Mouse (Mus musculus): Measurements from ENCODE around the gene Tenm2.

The Tenm2 gene

DNA sequence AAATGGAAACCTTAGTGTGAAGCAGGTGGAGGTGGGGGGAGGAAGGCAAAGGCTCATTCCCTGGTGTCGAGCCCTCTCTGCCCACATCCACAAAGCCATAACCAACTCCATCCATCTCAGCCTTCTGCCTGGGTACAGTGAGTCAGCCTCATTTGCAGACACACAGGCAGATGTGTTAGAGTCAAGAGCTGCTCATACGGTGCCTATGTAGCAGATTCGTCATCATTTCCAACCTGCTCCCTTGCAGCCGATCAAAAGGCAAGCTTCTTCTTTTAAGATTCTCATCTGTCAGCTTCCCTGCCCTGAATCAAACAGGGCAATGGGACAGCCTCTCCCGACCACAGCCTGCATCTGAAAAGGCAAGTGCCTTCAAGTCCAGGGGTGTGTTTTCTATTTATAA, 979.0 kb downstream of the Tenm2 start:
- no peak for DNase-seq

DNA sequence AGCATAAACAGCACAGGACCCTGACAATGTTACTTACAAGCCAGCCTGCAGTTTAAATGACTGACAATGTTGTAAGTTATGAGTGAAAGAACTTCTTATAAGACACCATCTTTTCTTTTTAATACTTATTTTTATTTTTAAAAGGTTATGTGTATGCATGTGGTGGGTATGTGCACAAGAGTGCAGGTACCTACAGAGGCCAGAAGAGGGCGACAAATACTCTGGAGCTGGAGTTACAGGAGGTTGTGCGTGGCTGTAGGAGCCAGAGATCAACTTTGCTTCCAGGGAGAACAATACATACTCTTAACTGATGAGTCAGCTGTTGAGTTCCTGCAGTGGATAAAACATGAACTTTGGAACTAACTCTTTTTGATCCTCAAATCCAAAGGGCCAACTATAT, 981.7 kb downstream of the Tenm2 start:
- no peak for DNase-seq

DNA sequence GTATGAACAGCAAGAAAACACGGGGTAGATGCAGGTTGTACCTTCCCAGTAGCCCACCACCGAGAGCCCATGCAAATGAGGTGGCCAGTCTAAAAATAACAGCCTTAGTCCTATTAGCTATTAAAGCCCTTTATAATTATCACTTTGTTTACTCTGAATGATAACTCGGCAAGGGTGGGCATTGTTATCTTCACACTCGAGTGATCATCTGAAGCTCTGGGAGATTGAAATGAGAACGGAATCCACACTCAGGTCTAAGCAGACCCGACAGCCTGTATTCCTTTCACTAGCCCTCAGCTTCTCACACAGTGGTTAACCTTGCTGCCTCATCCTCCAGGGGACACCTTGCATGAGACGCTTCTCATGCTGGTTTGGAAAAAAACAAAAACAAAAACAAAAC, 985.7 kb downstream of the Tenm2 start:
- DNase-seq: no peak

DNA sequence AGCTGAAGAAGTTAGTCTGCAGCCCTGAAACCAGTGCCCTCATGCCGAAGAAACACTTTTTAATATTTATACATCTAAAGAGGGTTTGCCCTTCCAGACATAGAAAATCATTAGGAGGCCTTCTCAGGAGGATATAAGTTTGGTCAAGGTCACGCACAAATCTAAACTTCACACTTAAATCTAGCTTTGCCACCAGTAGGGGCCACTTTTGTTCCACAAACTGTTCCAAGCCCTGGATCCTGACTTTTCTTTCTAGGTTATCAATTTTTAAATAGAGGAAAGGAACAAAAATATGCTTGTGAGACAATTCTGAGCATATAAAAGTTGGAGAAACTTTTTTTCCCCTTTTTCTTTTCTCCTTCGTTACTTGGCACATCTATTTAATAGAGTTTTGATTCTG, 989.6 kb downstream of the Tenm2 start:
- DNase-seq: no peak

DNA sequence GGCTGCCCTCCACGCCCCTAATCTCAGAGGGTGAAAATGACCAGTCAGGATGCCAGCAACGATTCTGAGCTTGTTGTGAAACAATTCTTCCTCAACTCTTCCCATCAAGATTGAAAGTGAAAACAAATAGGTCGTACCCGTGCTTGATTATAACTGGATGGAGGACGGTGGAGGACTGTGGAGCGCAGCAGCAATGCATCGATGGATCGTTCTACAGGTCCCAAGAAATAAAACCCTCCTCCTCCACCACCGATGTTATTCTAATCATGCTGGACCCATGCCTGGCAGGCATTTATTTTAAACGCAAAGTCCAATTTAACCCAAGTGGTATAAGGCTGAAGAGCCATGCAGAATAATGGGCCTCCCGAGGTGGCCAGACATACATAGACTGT, 991.3 kb downstream of the Tenm2 start:
- no peak for DNase-seq

DNA sequence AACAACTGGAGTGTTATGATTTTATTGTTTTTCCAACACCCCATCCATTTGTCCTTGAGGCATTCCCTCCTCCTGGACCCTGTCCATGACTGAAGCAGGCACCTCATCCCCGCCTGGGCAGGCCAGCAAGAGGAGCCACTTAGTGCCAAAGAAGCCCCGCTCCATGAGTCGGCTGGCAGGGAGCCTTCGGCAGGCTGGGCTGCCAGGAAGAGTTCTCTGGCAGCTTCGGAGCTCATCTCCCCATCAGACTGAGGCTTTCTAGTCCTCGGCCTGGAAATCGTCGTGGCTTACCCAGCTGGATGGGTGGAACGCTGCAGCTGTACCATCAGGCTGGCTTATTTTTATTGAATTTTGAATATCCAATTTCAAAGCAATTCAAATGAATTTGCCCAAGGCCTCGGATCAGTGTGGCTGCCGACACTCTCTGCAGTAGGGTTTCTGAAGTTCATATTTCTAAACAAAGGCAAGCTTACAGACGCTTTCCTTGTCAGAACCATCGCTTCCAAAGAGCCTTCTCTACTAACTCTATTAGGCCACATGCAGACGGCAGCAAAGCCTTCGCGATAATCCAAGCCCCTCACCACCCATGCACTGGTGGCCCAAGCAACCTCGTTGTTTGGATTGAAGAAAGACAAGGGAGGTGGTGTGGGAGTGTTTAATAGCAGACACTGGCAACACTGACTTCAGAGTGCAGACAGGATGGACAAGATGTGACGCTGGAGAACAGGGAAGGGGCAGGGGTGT, 991.8 kb downstream of the Tenm2 start:
- DNase-seq: peak; percentile 86

DNA sequence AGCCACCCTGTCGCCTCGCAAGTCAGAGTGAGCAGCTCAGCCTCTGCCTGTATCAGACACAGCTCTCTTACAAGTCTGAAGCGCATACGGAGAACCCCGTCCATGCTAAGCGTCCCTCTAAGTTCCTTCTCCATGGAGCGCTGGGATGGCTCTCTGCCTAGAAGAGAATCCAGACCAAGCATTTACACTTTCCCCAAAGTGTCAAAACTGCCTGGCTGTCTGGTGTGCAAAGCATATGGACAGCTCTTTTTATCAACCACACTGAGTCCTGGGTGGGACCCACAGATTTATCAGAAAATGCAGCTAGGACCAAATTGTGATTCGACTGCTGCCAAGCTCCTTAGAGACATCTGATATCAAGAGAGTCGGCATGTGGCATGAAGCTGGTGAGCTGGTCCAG, 996.9 kb downstream of the Tenm2 start:
- DNase-seq: peak; percentile 14

DNA sequence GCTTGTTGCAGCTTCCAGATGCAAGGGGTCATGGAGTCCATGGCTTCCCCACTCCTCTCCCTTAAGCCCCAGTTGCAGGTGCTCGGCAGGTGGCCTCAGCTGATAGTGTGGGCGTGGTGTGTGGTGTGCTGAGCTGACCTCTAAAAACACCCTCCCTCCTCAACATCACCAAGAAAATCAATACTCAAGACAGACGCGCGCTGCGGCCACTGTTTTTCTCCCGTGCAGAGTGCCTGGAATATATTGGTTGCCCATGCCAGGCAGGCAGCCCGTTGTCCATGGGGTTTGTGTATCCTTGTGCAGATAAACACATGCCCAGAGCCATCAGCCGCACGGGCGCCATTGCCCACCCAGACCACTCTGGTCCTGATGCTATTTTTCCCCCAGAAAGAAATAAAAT, 1007.1 kb downstream of the Tenm2 start:
- DNase-seq: no peak

DNA sequence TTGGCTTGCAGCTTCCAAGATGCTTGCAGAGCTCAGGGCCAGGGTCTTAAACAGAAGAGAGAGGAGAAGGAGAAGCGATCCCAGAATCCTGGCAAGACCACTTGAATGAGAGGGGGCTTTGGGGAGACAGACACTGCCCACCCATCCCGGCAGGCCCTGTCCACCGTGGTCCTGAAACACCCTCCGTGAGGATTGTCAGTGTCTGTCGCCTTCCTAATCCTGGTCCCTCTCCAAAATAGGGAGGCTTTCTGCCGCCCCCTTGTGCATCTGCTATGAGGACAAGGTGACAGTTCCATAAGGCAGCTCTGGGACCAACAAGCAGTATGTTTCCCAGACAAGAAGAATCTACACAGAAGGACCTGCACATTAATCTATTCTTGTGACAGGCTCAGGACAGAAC, 1007.6 kb downstream of the Tenm2 start:
- DNase-seq: no peak

DNA sequence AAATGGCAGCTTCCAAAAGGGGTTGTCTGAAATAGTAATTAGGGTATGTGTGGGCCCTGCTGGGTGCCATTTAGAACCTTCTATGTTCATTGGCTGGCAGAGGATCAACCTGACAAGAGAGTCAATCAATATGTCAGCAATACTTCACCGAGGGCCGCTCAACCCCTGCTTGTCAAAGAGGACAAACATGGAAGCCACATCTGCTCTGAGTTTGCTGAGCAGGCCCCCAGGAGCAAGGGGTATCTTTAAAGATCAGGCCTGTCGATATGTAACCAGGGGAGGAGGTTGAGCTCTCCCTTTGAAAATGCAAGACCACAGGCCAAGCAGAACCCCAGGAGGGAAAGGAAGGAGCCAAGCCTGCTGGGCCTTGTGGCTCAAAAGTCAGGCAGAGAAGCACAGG, 1009.7 kb downstream of the Tenm2 start:
- DNase-seq: no peak

DNA sequence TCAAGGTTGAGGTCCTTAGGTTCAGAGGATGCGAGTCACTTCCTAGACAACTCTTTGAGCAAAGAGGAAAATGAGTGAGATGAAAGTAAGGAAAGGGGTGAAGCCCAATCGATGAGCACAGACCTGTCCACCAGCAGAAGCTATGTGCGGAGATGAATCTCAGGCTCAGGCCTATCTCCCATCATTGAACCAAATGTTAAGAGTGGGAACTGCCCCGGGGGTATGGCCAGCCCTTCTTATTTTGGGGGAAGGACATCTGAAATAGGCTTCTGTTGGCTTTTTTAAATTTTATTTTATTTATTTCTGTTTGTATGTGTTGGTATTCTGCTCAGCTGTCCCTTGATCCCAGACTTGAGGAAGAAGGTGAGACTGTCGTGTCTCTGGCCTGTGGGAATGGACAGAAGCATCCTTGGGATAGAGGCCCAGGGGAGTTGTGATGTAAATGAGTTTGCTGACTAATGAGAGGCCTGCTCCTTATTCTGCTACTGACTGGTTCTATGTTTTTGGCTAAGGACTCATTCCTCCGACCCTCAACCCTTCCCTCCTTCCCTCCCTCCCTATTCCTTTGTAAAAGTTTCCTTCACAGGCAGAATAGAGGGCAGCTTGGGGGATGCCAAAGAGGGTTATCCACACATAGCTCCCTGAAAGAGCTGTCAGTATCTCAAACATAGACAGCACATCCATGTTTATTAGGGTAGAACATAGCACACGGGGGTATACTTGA, 1011.9 kb downstream of the Tenm2 start:
- no peak for DNase-seq

DNA sequence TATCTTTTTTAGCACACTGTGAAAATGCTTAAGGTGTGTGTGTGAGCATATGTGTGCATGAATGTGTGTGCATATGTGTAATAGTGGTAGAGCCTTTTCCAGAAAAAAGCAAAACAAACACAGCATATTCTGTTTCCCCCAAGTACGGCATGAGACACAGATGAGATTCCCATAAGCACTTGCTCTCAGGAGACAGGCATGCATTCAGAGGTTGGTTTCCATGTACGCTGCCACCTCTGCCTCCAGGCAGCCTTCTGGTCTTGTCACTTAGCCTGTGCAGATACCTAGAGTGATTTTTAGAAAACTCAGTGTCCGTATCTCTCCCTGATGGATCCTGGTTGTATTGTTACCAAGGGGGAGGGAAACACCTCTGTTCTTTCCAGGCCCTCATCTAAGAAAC, 1013.7 kb downstream of the Tenm2 start:
- DNase-seq: no peak

DNA sequence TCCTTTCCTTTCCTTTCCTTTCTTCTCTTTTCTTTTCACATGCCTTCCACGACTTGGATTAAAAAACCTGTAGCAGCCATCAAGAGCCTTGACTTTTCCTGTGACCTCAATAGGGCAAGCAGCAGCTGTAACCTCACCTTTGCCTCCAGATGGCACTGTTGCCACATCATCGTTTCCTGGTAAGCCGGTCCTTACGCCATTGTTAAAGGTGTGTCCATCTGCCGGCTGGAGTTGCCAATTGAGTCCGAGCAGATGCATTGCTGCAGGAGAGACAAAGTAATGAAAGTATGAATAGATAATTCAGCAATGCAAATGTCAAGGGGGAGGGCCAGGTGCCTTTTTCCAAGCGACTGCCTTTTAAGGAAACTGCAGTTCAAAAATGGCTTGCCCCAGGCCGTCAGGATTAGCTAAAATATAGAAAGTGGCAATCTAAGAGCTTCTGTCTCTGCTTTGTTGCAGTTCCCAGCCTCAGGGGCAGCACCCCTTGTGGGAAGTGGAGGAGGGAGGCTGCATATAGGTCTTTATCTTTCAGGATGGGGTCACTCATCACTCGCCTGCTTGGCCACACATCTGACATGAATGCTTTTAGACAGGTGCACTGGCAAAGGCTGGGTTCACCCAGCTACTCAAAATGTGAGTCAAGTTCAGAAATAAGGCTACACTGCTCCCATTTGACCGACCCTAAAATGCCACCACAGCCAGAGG, 1014.3 kb downstream of the Tenm2 start:
- peak; percentile 81 for DNase-seq

DNA sequence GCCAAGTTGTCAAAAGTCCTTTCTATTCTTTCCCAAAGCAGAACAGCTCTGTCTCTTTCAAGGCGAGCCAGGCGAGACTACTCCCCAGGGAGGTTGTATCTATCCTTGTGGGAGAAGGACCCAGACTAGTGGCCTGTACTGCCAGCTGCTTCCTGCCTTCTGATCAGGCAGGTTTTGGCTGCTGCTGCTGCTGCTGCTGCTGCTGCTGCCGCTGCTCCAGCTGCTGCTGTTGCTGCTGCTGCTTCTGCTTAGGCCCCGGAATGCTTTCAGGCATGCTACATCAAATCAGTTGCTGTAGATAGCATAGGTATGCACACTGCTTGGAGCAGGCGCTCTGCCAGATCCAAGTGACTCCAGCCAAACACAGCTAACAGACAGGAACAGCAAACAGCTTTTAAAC, 1015.1 kb downstream of the Tenm2 start:
- no peak for DNase-seq

DNA sequence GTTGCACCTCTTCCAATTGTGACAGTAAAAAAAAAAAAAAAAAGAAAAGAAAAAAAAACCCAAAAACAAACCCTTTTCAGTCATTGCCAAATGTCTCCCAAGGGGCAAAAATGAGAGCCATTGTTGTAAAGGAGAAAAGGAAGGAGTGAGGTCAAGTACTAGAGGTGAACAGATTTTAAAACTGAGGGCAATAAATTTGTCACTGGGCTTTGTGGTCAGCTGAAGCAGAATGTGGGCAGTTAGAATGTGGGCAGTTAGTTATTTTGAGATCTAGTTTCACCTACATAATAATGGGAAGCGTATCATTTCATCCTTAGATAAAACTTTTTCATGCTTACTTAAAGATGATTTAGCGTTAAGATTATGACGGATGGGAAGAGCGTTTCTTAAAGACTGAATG, 1016.2 kb downstream of the Tenm2 start:
- DNase-seq: no peak

DNA sequence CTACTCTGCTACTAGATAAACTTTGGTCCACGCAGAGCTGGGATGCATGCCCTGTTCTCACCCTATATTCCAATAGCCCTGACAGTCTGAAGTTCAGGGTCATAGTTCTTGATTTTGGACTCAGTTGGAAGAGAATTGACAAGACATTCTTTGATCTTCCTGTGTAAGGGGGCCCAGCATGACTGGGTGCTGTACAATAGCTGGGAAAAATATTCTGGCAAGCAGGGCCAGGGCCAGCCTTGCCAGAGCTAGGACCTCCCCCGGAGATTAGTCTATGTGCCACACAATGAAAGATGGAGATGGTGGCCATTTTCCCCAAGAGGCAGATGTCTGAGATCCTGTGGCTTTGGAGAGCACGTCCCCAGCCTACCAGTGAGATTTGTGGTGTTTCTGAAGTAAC, 1021.2 kb downstream of the Tenm2 start:
- DNase-seq: no peak

DNA sequence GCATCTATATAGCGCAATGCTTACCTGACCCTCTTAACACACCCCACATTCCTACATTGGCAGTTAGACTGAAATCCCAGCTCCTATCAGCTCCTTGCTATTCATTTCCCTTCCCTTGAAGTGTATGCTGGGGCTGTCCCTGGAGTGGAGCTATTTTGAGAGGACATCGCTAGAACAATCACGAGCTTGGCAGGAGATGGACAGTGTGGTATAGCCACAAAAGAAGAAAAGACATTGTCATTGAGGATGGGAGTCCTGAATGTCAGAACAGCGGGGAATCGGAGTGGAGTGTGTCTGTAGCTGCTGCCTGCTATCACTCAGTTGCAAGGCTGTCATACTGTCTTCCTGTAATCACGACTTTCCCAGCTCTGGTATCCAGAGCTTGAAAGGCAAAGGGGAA, 1031.4 kb downstream of the Tenm2 start:
- no peak for DNase-seq

DNA sequence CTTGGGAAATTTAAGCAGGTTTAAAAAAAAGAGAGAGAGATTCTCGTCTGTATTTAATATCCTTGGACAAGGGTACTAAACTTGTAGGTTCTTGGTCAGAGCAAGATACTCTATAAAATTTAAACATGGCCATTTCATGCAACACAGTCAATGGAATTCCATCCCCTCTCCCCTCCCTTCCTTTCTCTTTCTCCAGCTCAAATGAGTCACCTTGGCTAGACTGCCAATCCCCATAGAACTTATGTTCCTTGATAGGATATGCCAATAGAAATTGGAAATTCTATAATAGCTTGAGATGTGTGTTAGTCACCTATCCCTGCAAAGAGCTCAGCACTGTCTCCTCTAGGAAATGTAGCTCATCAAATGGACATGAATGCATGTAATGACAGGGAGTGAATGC, 1031.9 kb downstream of the Tenm2 start:
- DNase-seq: no peak

DNA sequence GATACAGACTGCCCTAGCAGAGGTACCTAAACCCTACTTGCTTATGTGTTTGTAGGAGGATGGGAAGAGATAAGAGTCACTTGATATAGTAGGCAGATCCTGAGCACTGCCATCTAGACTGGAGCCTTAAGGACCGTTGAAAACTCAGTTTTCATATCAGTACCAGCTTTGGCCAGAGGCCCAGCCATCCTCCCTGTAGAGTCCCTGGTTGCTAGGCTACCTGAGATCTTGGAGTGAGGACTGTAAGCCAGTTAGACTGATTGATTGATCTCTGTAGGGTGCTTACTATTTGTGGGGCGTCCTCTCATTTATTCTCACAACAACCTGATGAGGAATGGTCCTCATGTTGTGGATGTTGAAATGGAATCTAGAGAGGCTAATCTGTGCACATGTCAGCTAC, 1041.4 kb downstream of the Tenm2 start:
- no peak for DNase-seq

DNA sequence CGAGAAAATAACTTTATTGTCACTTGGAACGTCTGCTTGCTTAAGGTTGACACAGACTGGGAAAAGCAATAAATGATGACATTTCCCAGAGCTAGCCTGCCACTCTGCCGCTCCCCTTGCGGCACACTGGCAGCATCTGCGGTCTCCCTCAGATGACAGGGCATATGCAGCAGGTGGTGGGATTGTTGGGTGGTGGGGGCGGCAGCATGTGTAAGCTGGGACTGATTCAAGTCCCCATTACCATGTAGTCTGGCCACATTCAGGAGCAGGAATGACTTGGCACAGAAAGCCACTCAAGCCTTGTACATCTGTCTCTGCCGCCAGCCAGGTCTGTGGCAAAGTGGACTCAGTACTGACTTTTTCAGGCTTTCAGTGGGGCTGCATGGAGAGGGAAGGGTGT, 1059.7 kb downstream of the Tenm2 start:
- DNase-seq: no peak

DNA sequence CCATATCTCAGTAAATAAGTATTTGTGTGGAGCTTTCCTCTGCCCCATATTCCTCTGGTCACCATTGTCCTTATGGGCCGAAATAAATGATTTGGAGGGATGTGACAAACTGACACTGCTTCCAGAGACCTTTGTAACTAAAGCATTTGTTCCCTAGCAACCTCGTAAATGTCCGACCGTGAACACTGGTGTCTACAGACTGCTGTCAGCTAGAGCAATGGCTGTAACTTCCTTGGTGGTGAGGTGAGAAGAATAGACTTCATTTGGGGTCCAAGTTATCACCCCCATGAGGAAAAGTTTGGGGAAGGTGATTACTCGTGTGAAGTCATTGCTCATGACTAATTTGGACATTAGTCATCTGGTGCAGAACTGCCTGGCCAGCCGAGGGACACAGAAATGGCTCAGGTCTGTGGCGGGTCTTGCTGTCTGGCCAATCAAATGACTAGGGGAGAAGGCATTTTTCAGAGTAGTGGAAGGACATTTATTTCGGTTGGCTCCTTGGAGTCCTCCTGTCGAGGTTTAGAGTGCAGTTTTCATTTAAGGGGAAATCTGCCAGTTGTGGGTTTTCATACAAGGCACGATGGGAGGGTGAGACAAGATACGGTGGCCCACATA, 1062.6 kb downstream of the Tenm2 start:
- no peak for DNase-seq

DNA sequence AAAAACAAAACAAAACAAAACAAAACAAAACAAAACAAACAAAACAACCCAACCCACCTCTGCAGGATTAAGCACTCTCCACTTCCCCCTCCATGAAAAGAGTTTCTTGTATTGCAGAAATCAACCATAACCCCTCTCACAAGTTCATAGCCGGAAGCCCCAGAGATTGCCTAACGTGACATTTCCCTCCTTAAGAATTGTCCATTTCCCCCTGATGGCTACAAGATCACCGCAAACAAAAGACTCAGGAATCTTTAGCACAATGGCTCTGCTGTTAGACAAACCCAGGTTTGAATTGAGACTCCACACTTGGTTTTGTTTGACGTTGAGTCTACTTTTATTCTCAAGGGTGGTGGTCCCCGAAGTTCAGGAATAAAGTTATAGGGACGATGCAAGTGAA, 1063.2 kb downstream of the Tenm2 start:
- no peak for DNase-seq

DNA sequence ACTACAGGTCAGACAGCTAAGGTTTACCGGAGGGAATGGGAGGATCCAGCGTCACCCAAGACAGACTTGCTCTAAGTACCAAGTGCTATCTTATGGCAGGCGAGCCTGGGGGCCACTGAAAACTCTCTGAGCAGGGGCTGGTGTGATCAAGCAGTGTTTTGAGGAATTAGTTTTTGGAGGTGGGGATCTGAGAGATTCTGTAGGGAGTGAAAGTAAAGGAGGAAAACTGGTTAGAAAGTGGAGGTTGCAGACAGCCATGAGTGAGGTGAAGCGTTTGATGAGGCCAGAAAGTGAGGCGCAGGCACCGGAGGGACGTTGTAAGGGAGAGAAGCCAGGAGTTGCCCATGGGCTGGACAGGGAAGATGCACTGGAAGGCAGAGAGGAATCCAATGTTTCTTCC, 1063.8 kb downstream of the Tenm2 start:
- no peak for DNase-seq

DNA sequence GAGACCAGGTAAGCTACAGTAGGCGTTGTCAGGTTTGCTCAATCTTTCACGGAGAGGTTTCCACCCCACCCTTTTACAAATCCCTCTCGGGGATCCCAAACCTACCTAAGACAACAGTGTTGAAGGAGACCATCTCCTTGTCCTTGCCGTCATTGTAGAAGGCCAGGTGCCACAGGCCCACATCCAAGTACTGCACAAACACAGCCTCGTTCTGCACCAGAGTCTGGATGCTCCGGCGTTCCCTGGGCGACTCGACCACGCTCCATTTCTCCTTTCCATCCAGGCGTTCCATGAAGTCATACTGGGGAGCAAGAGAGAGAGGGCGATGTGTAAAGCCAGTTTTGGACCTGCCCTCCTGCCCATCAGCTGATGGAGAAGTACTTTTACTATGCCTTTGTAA, 1064.5 kb downstream of the Tenm2 start:
- no peak for DNase-seq

Measured in lung, postnatal 10 days (tissue).